Mouse (Mus musculus) megakaryocyte, embryonic 14.5 days (primary cell): ENCODE measurements around the gene Cdc42se1.

Source experiments
- FLI1 ChIP-seq: IDR thresholded peaks from 2 replicates; pipeline ENCODE4 v1.6.1; 2012; ENCODE audit warnings: low read length, inconsistent platforms, mixed read lengths
- GATA1 ChIP-seq: IDR thresholded peaks from 3 replicates; pipeline ENCODE4 v1.6.1; 2012; ENCODE audit warnings: mixed read lengths, low read length, inconsistent platforms, borderline replicate concordance

- TF ChIP-seq GATA1 (no peak), FLI1 (no peak)
Measured at GRCm38 (mm10) chr3:95270766-95271364, 42.3 kb downstream of the Cdc42se1 start.
